Mouse (Mus musculus): ENCODE data around the gene Shc2. TPM values are rescaled to one million over a fixed set of nuclear protein-coding genes. Genes with fewer than 3 reads are reported as not detected.

Gene Shc2
- total RNA-seq (2012; rRNA removed) = not detected in 2 replicates
- not detected for polyA plus RNA-seq (2012; ENCODE audit: insufficient read depth in 1 of 2, insufficient read length in 2 of 2, low read depth in 1 of 2, low replicate concordance in 2 of 2, missing spikeins in 1 of 2)

DNA sequence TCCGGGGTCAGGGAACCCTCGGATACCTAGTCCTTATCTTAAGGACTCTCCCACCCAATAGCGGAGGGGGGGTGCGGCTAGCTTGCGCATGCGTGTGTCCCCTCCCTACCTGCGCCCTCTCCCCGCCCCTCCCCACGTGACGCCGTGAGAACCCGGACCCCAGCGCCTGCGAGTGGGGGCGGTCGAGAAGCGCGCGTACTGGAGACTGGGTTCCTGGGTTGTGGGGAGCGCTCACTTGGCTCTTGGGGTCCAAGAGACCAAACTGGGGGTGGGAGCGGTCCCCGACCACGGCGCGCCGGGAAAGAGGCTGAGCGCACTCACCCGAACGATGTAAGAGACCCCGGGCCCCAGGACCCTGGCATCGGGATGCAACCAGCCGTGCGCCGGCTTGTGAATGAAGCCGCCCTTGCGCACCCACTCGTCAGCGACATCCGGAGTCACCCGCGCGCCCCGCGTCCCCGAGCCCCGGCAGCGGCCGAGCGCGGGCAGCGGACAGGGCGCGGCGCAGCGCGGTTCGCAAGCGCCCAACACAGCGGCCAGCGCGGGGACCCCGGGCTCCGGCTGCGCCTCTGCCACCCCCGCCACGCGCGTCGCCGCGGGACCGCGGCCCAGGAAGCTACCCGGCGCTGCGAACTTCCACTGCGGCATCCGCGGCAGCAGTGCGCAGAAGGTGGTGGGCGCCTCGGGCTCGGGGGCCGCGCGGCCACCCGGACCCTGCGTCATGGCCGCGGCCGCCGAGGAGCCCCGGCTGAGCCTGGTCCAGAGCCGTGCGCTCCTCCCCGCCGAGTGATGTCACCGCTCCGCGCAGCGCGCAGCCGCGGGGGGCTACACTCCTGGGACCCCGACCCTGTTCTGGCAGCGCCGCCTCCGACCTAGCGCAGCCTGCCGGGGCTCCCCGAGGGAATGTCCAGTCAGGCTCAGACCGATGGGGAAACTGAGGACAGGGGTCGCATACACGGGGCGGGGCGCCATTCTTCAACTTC, at the start of gene Shc2:
TSS of gene Shc2 (minus strand) at position 791 of the 983 bp plus-strand sequence.
- no peak for DNase-seq (ENCODE audit: low read depth, low spot score)
- Histone ChIP-seq H3K79me2 (ENCODE audit: control insufficient read depth, insufficient read depth, low read length, poor library complexity) (no peaks in the 10 kb centered on the region), H3K27me3 (ENCODE audit: control insufficient read depth in 1 of 2, insufficient read depth in 2 of 2, low read length in 2 of 2) (no peaks in the 10 kb centered on the region; a peak in 1 of 4 replicates), H3K9ac (ENCODE audit: control insufficient read depth, low read depth, low read length, poor library complexity, severe bottlenecking) (no peak within 1 kb of the TSS), H3K4me3 (ENCODE audit: control insufficient read depth in 1 of 2, insufficient read depth in 1 of 2, low read depth in 2 of 2, low read length in 2 of 2) (no peak within 1 kb of the TSS), H3K27ac (ENCODE audit: control insufficient read depth, low read depth, low read length) (no peak within 1 kb of the TSS), H3K9me3 (replicated peaks; ENCODE audit: insufficient read depth, low read length) (no peaks in the 10 kb centered on the region), H3K4me1 (ENCODE audit: control insufficient read depth in 1 of 2, insufficient read depth in 2 of 2, low read length in 2 of 2) (no peaks in the 10 kb centered on the region), H3K36me3 (ENCODE audit: control insufficient read depth in 1 of 2, insufficient read depth in 2 of 2, low read length in 2 of 2) (no peaks in the 10 kb centered on the region)
- no peak for TF ChIP-seq ZNF384 (IDR thresholded peaks at IDR 0.05; ENCODE audit: low read depth, low read length)
- no peak for TF ChIP-seq CHD1 (IDR thresholded peaks at IDR 0.05; ENCODE audit: low read depth, low read length)
- no peak for TF ChIP-seq TCF12 (IDR thresholded peaks at IDR 0.05; ENCODE audit: low read depth, low read length)
- TF ChIP-seq ZC3H11A (IDR thresholded peaks at IDR 0.05; ENCODE audit: low read depth, low read length) = no peak
- no peak for TF ChIP-seq MAX (IDR thresholded peaks at IDR 0.05; ENCODE audit: low read length)
- TF ChIP-seq POLR2AphosphoS5 (IDR thresholded peaks at IDR 0.05; ENCODE audit: borderline replicate concordance, low read depth, low read length) = no peak
- TF ChIP-seq JUND (IDR thresholded peaks at IDR 0.05; ENCODE audit: low read depth, low read length) = no peak
- TF ChIP-seq CTCF (IDR thresholded peaks at IDR 0.05 in 2 of 3, conservative IDR thresholded peaks at IDR 0.05 in 1 of 3; ENCODE audit: control insufficient read depth in 1 of 3, insufficient read depth in 1 of 3, low read depth in 2 of 3, low read length in 3 of 3, poor library complexity in 1 of 3, severe bottlenecking in 1 of 3) = no peak
- no peak for TF ChIP-seq RCOR1 (IDR thresholded peaks at IDR 0.05; ENCODE audit: low read depth, low read length)
- TF ChIP-seq MYC (IDR thresholded peaks at IDR 0.05; ENCODE audit: low read depth, low read length) = no peak
- TF ChIP-seq USF1 (IDR thresholded peaks at IDR 0.05; ENCODE audit: low read depth, low read length) = no peak
- no peak for TF ChIP-seq HCFC1 (IDR thresholded peaks at IDR 0.05; ENCODE audit: low read depth, low read length)
- no peak for TF ChIP-seq POLR2AphosphoS2 (IDR thresholded peaks at IDR 0.05; ENCODE audit: low read length)
- no peak for TF ChIP-seq UBTF (IDR thresholded peaks at IDR 0.05; ENCODE audit: borderline replicate concordance, insufficient read depth, low read depth, low read length)
- TF ChIP-seq CHD2 (IDR thresholded peaks at IDR 0.05; ENCODE audit: low read length) = no peak
- no peak for TF ChIP-seq SIN3A (IDR thresholded peaks at IDR 0.05; ENCODE audit: low read length)
- TF ChIP-seq MEF2A (IDR thresholded peaks at IDR 0.05; ENCODE audit: extremely low read depth, insufficient replicate concordance, low read depth, low read length, poor library complexity, severe bottlenecking) = no peak
- TF ChIP-seq BHLHE40 (IDR thresholded peaks at IDR 0.05; ENCODE audit: borderline replicate concordance, low read depth, low read length) = no peak
- TF ChIP-seq NELFE (IDR thresholded peaks at IDR 0.05; ENCODE audit: low read depth, low read length) = no peak
- no peak for TF ChIP-seq GATA1 (IDR thresholded peaks at IDR 0.05; ENCODE audit: low read depth, low read length)
